Mouse (Mus musculus): ENCODE data around the gene Wfdc10. TPM values are rescaled to one million over a fixed set of nuclear protein-coding genes. Genes with fewer than 3 reads are reported as not detected.

Gene Wfdc10
- polyA plus RNA-seq, 1 experiment from 2014 or later: not detected

Other genes starting within 250 kb of the Wfdc10 start
- 19.6 and 22.7 TPM in 2 replicates for gene Sdc4, start 212.2 kb upstream of the Wfdc10 start, polyA plus RNA-seq (2016; fragmentation: Nextera tagmentation; extraction: Ambion mirVana)
- 57.9 and 59.5 TPM in 2 replicates for gene Sys1, start 199.1 kb upstream of the Wfdc10 start, polyA plus RNA-seq (2016; fragmentation: Nextera tagmentation; extraction: Ambion mirVana)
- gene Gm20458, start 195.1 kb upstream of the Wfdc10 start, polyA plus RNA-seq (2016; fragmentation: Nextera tagmentation; extraction: Ambion mirVana): 2.0 and 3.0 TPM in 2 replicates
- not detected in 2 replicates for gene Trp53tg5, start 182.3 kb upstream of the Wfdc10 start, polyA plus RNA-seq (2016; fragmentation: Nextera tagmentation; extraction: Ambion mirVana)
- 3.1 and 4.8 TPM in 2 replicates for gene Dbndd2, start 169.9 kb upstream of the Wfdc10 start, polyA plus RNA-seq (2016; fragmentation: Nextera tagmentation; extraction: Ambion mirVana)
- 38.5 and 42.0 TPM in 2 replicates for gene Pigt, start 158.5 kb upstream of the Wfdc10 start, polyA plus RNA-seq (2016; fragmentation: Nextera tagmentation; extraction: Ambion mirVana)
- 57.8 and 71.3 TPM in 2 replicates for gene Wfdc2, start 93.6 kb upstream of the Wfdc10 start, polyA plus RNA-seq (2016; fragmentation: Nextera tagmentation; extraction: Ambion mirVana)
- gene Spint3, start 82.6 kb upstream of the Wfdc10 start, polyA plus RNA-seq (2016; fragmentation: Nextera tagmentation; extraction: Ambion mirVana): not detected in 2 replicates
- gene Wfdc6a, start 70.6 kb upstream of the Wfdc10 start, polyA plus RNA-seq (2016; fragmentation: Nextera tagmentation; extraction: Ambion mirVana): not detected in 2 replicates
- gene Eppin, start 62.5 kb upstream of the Wfdc10 start, polyA plus RNA-seq (2016; fragmentation: Nextera tagmentation; extraction: Ambion mirVana): not detected in 2 replicates
- not detected in 2 replicates for gene Wfdc6b, start 42.5 kb upstream of the Wfdc10 start, polyA plus RNA-seq (2016; fragmentation: Nextera tagmentation; extraction: Ambion mirVana)
- not detected in 2 replicates for gene Wfdc8, start 42.4 kb upstream of the Wfdc10 start, polyA plus RNA-seq (2016; fragmentation: Nextera tagmentation; extraction: Ambion mirVana)
- not detected in 2 replicates for gene Wfdc16, start 17.2 kb upstream of the Wfdc10 start, polyA plus RNA-seq (2016; fragmentation: Nextera tagmentation; extraction: Ambion mirVana)
- gene Wfdc9, start 537 bp downstream of the Wfdc10 start, polyA plus RNA-seq (2016; fragmentation: Nextera tagmentation; extraction: Ambion mirVana): not detected in 2 replicates
- not detected in 2 replicates for gene Wfdc11, start 18.0 kb downstream of the Wfdc10 start, polyA plus RNA-seq (2016; fragmentation: Nextera tagmentation; extraction: Ambion mirVana)
- not detected in 2 replicates for gene Wfdc13, start 29.1 kb downstream of the Wfdc10 start, polyA plus RNA-seq (2016; fragmentation: Nextera tagmentation; extraction: Ambion mirVana)
- not detected in 2 replicates for gene Spint4, start 42.5 kb downstream of the Wfdc10 start, polyA plus RNA-seq (2016; fragmentation: Nextera tagmentation; extraction: Ambion mirVana)
- not detected in 2 replicates for gene Spint5, start 59.3 kb downstream of the Wfdc10 start, polyA plus RNA-seq (2016; fragmentation: Nextera tagmentation; extraction: Ambion mirVana)
- gene Wfdc3, start 89.9 kb downstream of the Wfdc10 start, polyA plus RNA-seq (2016; fragmentation: Nextera tagmentation; extraction: Ambion mirVana): 0.61 and 1.0 TPM in 2 replicates
- 80.6 and 81.1 TPM in 2 replicates for gene Dnttip1, start 89.9 kb downstream of the Wfdc10 start, polyA plus RNA-seq (2016; fragmentation: Nextera tagmentation; extraction: Ambion mirVana)
- gene Ube2c, start 113.9 kb downstream of the Wfdc10 start, polyA plus RNA-seq (2016; fragmentation: Nextera tagmentation; extraction: Ambion mirVana): 638 and 648 TPM in 2 replicates
- not detected in 2 replicates for gene Tnnc2, start 123.9 kb downstream of the Wfdc10 start, polyA plus RNA-seq (2016; fragmentation: Nextera tagmentation; extraction: Ambion mirVana)
- gene Snx21, start 129.8 kb downstream of the Wfdc10 start, polyA plus RNA-seq (2016; fragmentation: Nextera tagmentation; extraction: Ambion mirVana): 10.4 and 11.0 TPM in 2 replicates
- gene Acot8, start 148.8 kb downstream of the Wfdc10 start, polyA plus RNA-seq (2016; fragmentation: Nextera tagmentation; extraction: Ambion mirVana): 15.3 and 16.3 TPM in 2 replicates
- 8.6 and 9.2 TPM in 2 replicates for gene Zswim3, start 149.1 kb downstream of the Wfdc10 start, polyA plus RNA-seq (2016; fragmentation: Nextera tagmentation; extraction: Ambion mirVana)
- 25.5 and 25.9 TPM in 2 replicates for gene Zswim1, start 166.6 kb downstream of the Wfdc10 start, polyA plus RNA-seq (2016; fragmentation: Nextera tagmentation; extraction: Ambion mirVana)
- 0.19 TPM in 1 of 2 replicates, not detected in the other for gene Spata25, start 172.5 kb downstream of the Wfdc10 start, polyA plus RNA-seq (2016; fragmentation: Nextera tagmentation; extraction: Ambion mirVana)
- 77.8 and 80.4 TPM in 2 replicates for gene Ctsa, start 176.8 kb downstream of the Wfdc10 start, polyA plus RNA-seq (2016; fragmentation: Nextera tagmentation; extraction: Ambion mirVana)
- 3.9 and 4.5 TPM in 2 replicates for gene Neurl2, start 177.4 kb downstream of the Wfdc10 start, polyA plus RNA-seq (2016; fragmentation: Nextera tagmentation; extraction: Ambion mirVana)
- 36.6 and 40.0 TPM in 2 replicates for gene Pltp, start 201.7 kb downstream of the Wfdc10 start, polyA plus RNA-seq (2016; fragmentation: Nextera tagmentation; extraction: Ambion mirVana)
- gene Pcif1, start 223.3 kb downstream of the Wfdc10 start, polyA plus RNA-seq (2016; fragmentation: Nextera tagmentation; extraction: Ambion mirVana): 78.3 and 84.6 TPM in 2 replicates

Measured in forebrain, embryonic 10.5 days (tissue).